Mouse (Mus musculus) neural tube, embryonic 15.5 days (tissue): ENCODE measurements at regions not wholly inside any gene's neighbourhood (a gene's known extent, or its start where the extent isn't known, plus 50 kb on each side); places are given as distances from the start of the nearest gene placed in this dataset.

ENCODE experiments used
- ATAC-seq: fragments of 200-750 bp; cut with Nextera tagmentation; 2 replicates; pipeline ENCODE4 v1.8.0; 2017; ENCODE audit warnings: mild to moderate bottlenecking, moderate TSS enrichment, moderate library complexity; ENCODE audit not compliant: low FRiP score
- H3K27ac ChIP-seq: fragments of 300-500 bp; sonication (generic); replicated peaks from 2 replicates; pipeline ENCODE4 v1.5.1; 2015; ENCODE audit warnings: mild to moderate bottlenecking, inconsistent platforms
- H3K27me3 ChIP-seq: fragments of 300-500 bp; sonication (generic); replicated peaks from 2 replicates; pipeline ENCODE4 v1.6.1; 2015; ENCODE audit warnings: inconsistent platforms
- H3K36me3 ChIP-seq: fragments of 300-500 bp; sonication (generic); 2 replicates; pipeline ENCODE4 v1.6.1; 2015; ENCODE audit warnings: inconsistent platforms
- H3K4me1 ChIP-seq: fragments of 300-500 bp; sonication (generic); 2 replicates; pipeline ENCODE4 v1.6.1; 2015; ENCODE audit warnings: inconsistent platforms
- H3K4me2 ChIP-seq: fragments of 300-500 bp; sonication (generic); 2 replicates; pipeline ENCODE4 v1.6.1; 2015; ENCODE audit warnings: inconsistent platforms, mild to moderate bottlenecking, moderate library complexity
- H3K4me3 ChIP-seq: fragments of 300-500 bp; sonication (generic); replicated peaks from 2 replicates; pipeline ENCODE4 v1.5.1; 2015; ENCODE audit warnings: mild to moderate bottlenecking, inconsistent platforms
- H3K9ac ChIP-seq: fragments of 300-500 bp; sonication (generic); replicated peaks from 2 replicates; pipeline ENCODE4 v1.6.1; 2015; ENCODE audit warnings: mild to moderate bottlenecking, inconsistent platforms
- H3K9me3 ChIP-seq: fragments of 300-500 bp; sonication (generic); replicated peaks from 2 replicates; pipeline ENCODE4 v1.6.1; 2016; ENCODE audit warnings: inconsistent platforms
- WGBS: fragments of 180-500 bp; shearing (Covaris S2); methylation state at CpG from one replicate; pipeline ENCODE4 v1.1.7; 2015; ENCODE audit warnings: mixed read lengths; 5-methylcytosine and 5-hydroxymethylcytosine counted together

GRCm38 (mm10) chr2:115432476-115432875, 149.0 kb upstream of the BC052040 start:
- no peaks in the 10 kb centered on the region; the same call in 1 of the 2 replicates for H3K4me1 ChIP-seq
- H3K9me3 ChIP-seq = no peaks in the 10 kb centered on the region
- no peak overlapping the region for H3K27ac ChIP-seq
- H3K36me3 ChIP-seq = no peaks in the 10 kb centered on the region
- H3K4me3 ChIP-seq = no peak overlapping the region
- H3K27me3 ChIP-seq = no peaks in the 10 kb centered on the region
- ATAC-seq = no peak
- no peak overlapping the region for H3K9ac ChIP-seq
- no peak overlapping the region for H3K4me2 ChIP-seq
- 38% methylated on average over 2 of the region's 2 CpGs for WGBS

- no peaks in the 10 kb centered on the region for H3K36me3 ChIP-seq
- 17% methylated on average over 1 of the region's 1 CpGs for WGBS
- no peaks in the 10 kb centered on the region for H3K4me1 ChIP-seq
Measured at GRCm38 (mm10) chr2:115441100-115441499, 140.4 kb upstream of the BC052040 start.

GRCm38 (mm10) chr2:115449783-115450483, 131.6 kb upstream of the BC052040 start:
- Histone ChIP-seq H3K9ac (no peak overlapping the region), H3K9me3 (no peaks in the 10 kb centered on the region), H3K27me3 (no peaks in the 10 kb centered on the region), H3K27ac (no peak overlapping the region), H3K36me3 (no peaks in the 10 kb centered on the region), H3K4me1 (no peaks in the 10 kb centered on the region), H3K4me2 (no peak overlapping the region), H3K4me3 (no peak overlapping the region)
- ATAC-seq = no peak
- 96% methylated on average over 6 of the region's 6 CpGs for WGBS

More at GRCm38 (mm10) chr2:115441100-115441499, 140.4 kb upstream of the BC052040 start:
- no peak for ATAC-seq
- no peak overlapping the region for H3K4me3 ChIP-seq
- no peaks in the 10 kb centered on the region for H3K9me3 ChIP-seq
- no peaks in the 10 kb centered on the region for H3K27me3 ChIP-seq
- no peak overlapping the region for H3K27ac ChIP-seq
- H3K9ac ChIP-seq = no peak overlapping the region
- no peak overlapping the region for H3K4me2 ChIP-seq

GRCm38 (mm10) chr2:115455593-115455992, 125.9 kb upstream of the BC052040 start:
- WGBS = 41% methylated on average over 6 of the region's 6 CpGs
- H3K9ac ChIP-seq = no peak overlapping the region
- H3K9me3 ChIP-seq = no peaks in the 10 kb centered on the region
- no peak overlapping the region for H3K4me3 ChIP-seq
- no peaks in the 10 kb centered on the region for H3K36me3 ChIP-seq
- peaks cover 5% of the 10 kb centered on the region; the same call in 1 of the 2 replicates for H3K4me1 ChIP-seq
- H3K4me2 ChIP-seq = no peak overlapping the region
- H3K27me3 ChIP-seq = no peaks in the 10 kb centered on the region
- H3K27ac ChIP-seq = no peak overlapping the region
- no peak for ATAC-seq

GRCm38 (mm10) chr2:115456372-115457022, 125.0 kb upstream of the BC052040 start:
- no peaks in the 10 kb centered on the region for H3K36me3 ChIP-seq
- peaks cover 5% of the 10 kb centered on the region; the same call in 1 of the 2 replicates for H3K4me1 ChIP-seq
- WGBS = 56% methylated on average over 5 of the region's 5 CpGs
- no peak overlapping the region for H3K4me2 ChIP-seq
- ATAC-seq = no peak
- H3K4me3 ChIP-seq = no peak overlapping the region
- no peaks in the 10 kb centered on the region for H3K27me3 ChIP-seq
- H3K27ac ChIP-seq = no peak overlapping the region
- H3K9me3 ChIP-seq = no peaks in the 10 kb centered on the region
- H3K9ac ChIP-seq = no peak overlapping the region

GRCm38 (mm10) chr2:115460028-115460881, 121.3 kb upstream of the BC052040 start:
- ATAC-seq = no peak
- Histone ChIP-seq H3K4me3 (no peak overlapping the region), H3K9ac (no peak overlapping the region), H3K36me3 (no peaks in the 10 kb centered on the region), H3K4me2 (no peak overlapping the region), H3K27ac (no peak overlapping the region), H3K9me3 (no peaks in the 10 kb centered on the region), H3K4me1 (peaks cover 3% of the 10 kb centered on the region; the same call in 1 of the 2 replicates), H3K27me3 (no peaks in the 10 kb centered on the region)
- 49% methylated on average over 5 of the region's 5 CpGs for WGBS

GRCm38 (mm10) chr2:115460882-115461151, 120.7 kb upstream of the BC052040 start:
- Histone ChIP-seq H3K27me3 (no peaks in the 10 kb centered on the region), H3K36me3 (no peaks in the 10 kb centered on the region), H3K9ac (no peak overlapping the region), H3K27ac (no peak overlapping the region), H3K4me2 (no peak overlapping the region), H3K4me3 (no peak overlapping the region), H3K9me3 (no peaks in the 10 kb centered on the region), H3K4me1 (no peaks in the 10 kb centered on the region)
- WGBS = 50% methylated on average over 1 of the region's 1 CpGs
- no peak for ATAC-seq

- ATAC-seq = no peak
- Histone ChIP-seq H3K27ac (no peak overlapping the region), H3K36me3 (no peaks in the 10 kb centered on the region), H3K4me3 (no peak overlapping the region), H3K27me3 (no peaks in the 10 kb centered on the region), H3K4me2 (no peak overlapping the region), H3K9me3 (no peaks in the 10 kb centered on the region), H3K9ac (no peak overlapping the region), H3K4me1 (no peaks in the 10 kb centered on the region)
- WGBS = 76% methylated on average over 4 of the region's 4 CpGs
Measured at GRCm38 (mm10) chr2:115466170-115466569, 115.3 kb upstream of the BC052040 start.

- H3K27ac ChIP-seq = no peak overlapping the region
- no peak overlapping the region for H3K4me2 ChIP-seq
- no peak for ATAC-seq
- WGBS = 91% methylated on average over 11 of the region's 11 CpGs
- no peak overlapping the region for H3K4me3 ChIP-seq
- H3K27me3 ChIP-seq = no peaks in the 10 kb centered on the region
- no peak overlapping the region for H3K9ac ChIP-seq
- H3K36me3 ChIP-seq = no peaks in the 10 kb centered on the region
- H3K9me3 ChIP-seq = no peaks in the 10 kb centered on the region
- H3K4me1 ChIP-seq = no peaks in the 10 kb centered on the region
Measured at GRCm38 (mm10) chr2:115467107-115467745, 114.3 kb upstream of the BC052040 start.

GRCm38 (mm10) chr2:115467936-115468335, 113.6 kb upstream of the BC052040 start:
- no peaks in the 10 kb centered on the region for H3K4me1 ChIP-seq
- H3K9me3 ChIP-seq = no peaks in the 10 kb centered on the region
- no peak overlapping the region for H3K9ac ChIP-seq
- WGBS = 67% methylated on average over 6 of the region's 6 CpGs
- H3K27me3 ChIP-seq = no peaks in the 10 kb centered on the region
- H3K27ac ChIP-seq = no peak overlapping the region
- no peaks in the 10 kb centered on the region for H3K36me3 ChIP-seq
- ATAC-seq = no peak
- no peak overlapping the region for H3K4me2 ChIP-seq
- no peak overlapping the region for H3K4me3 ChIP-seq

GRCm38 (mm10) chr2:115468471-115468909, 113.0 kb upstream of the BC052040 start:
- Histone ChIP-seq H3K4me3 (no peak overlapping the region), H3K27me3 (no peaks in the 10 kb centered on the region), H3K27ac (no peak overlapping the region), H3K4me1 (no peaks in the 10 kb centered on the region), H3K36me3 (no peaks in the 10 kb centered on the region), H3K9ac (no peak overlapping the region), H3K9me3 (no peaks in the 10 kb centered on the region), H3K4me2 (no peak overlapping the region)
- 56% methylated on average over 7 of the region's 7 CpGs for WGBS
- no peak for ATAC-seq
